Mouse (Mus musculus) cerebellum, postnatal 10 days (tissue): ENCODE data around the gene Tm4sf4.

Experiments used
- DNase-seq, 2 experiments: peaks; one replicate each; pipeline ENCODE4 v3.0.0; 2021; ENCODE audit warnings: mixed read lengths in 2 of 2

The Tm4sf4 gene

DNA sequence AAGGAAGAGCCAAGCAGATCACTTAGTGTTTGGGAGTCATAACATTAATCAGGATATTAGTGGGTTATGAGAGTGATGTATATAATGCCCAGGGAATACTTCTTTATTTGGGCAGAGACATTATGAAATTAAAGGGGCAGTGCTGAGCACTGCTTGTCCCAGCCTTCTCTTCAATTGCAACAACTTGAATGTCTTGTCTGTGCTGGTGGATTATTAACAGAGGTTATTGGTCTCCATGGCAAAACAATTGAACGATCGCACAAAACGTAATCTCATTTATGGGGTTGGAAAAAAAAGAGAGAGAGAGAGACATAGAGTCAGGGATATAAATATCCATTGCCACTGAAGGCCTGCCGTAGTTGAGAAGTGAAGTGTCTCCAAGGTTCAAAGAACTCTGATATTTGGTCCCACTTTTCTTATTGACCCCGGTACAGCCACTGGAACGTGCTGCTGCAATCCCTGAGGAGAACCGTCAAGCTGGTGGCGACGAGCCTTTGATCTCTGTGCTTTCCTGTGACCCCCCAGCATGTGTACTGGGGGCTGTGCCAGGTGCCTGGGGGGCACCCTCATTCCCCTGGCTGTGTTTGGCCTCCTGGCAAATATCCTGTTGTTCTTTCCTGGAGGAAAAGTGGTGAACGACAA, at the start of gene Tm4sf4:
Tm4sf4 (plus strand) TSS at position 226 of the 642 bp plus-strand sequence.
- peak; percentile 7 to 11 for DNase-seq

DNA sequence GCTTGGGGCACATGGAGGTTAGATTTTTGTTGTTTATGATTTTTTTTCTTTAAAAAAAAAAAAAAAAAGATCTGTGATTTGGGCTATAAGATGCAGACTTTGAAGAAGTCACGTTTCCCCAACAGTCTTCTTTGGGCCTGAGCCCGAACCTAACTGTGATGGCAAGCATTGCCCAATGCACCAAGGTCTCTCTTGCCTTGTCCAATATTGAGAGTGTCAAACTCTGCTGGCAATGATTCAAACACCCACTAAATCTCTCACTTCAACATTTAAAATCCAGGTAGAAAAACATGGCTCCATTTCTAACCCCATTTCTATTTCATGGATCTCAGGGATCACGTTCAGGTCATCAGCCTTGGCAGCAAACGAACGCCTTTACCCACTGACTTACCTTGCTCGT, 38.7 kb upstream of the Tm4sf4 start:
- no peak for DNase-seq

DNA sequence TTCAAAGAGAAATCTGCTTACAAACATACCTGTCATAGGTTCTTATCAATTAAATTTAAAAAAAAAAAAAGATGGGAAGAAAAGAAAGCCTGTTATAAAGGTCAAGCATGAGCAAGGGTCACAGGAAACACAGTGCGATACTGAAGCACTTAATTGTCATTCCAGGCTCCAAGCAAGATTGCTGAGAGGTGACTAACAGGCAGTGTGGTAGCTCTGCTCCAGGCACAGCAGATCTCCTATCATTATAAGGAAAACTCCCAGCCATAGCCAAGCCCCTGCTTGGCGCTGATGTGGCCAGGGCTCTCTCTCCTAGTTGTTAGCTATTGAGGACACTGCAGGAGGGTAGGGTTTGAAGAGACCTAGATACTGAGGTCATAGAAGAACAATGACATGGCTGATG, 38.2 kb upstream of the Tm4sf4 start:
- no peak for DNase-seq

DNA sequence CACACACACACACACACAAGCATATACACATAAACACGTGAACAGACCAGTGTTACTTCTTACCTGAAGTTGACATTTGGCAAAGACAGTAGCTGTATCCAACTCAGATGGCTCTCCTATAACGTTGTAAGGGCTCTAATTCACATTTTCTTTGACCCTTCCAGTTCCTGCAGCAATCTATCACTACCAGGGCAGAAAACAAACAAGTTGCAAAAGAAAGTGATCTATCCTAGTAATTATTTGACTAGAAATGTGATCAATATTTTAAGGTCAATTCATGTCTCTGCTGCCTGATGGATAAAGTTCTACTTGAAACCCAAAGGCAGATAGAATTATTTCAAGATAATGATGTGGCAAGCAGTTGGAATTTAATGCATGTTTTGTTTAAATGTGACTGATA, 37.5 kb upstream of the Tm4sf4 start:
- DNase-seq = no peak

DNA sequence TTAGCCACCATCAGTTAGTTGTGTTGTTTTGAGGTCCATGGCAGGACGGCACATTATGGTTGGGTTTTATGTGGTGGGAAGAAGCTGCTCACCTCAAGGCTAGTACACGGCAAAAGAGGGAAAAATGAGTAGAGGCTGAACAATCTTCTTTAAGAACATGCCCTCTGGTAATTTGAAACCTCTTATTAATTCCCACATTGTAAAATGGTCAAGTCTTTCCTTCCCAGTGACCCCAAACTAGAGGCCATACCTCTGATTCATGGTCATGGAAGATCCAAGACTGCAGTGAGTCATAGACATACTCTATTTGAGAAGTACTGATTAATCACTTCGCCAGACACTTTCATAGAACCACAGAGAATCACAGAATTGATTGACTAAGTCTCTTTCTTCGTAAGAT, 13.6 kb upstream of the Tm4sf4 start:
- DNase-seq = no peak

DNA sequence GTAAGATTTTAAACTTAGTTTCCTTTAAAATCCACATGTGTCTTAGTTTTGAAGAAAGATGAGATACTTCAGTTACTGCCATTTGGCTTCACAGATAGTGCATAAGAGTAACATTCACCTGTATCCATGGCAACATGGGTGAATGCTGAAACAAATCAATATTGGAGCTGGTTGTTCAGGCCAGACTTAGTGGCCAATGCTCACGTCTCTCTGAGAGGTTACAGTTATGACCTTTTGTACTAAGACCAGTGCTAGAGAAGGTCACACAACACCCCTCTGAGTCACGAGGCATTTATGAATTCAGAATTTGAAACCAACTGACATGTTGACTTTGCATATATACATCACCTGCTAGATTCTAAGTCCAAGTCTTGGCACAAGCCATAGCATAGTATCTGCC, 4.9 kb upstream of the Tm4sf4 start:
- DNase-seq = no peak

DNA sequence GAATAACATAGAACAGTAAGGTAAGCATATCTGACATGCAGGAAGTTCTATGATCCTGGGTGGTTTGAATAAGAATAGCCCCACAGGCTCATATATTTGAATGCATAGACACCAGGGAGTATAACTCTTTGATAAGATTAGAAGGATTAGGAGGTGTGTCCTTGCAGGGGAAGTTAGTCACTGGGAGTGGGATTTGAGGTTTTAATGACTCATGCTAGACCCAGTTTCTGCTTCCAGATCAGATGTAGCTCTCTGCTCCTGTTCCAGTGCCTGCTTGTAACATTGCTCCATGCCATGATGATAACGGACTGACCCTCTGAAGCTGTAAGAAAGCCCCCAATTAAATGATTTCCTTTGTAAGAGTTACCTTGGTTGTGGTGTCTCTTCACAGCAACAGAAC, 4.5 kb upstream of the Tm4sf4 start:
- no peak for DNase-seq

DNA sequence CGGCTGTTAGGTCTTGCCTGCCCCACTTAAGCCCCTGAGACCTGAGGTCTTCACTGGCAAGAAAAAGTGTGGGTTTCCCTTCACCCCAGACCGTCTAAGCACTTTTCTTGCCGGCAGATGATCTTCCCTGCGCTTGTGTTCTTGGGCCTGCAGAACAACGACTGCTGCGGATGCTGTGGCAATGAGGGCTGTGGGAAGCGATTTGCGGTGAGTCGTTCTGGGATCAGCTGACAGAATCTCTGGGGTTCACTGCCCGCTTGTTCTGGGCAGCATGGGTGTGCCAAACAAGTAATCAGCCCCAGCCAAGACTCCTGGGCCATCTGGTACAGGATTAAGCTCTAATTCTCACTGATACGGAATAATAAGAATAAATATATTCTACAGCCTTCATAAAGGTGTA, 1.2 kb downstream of the Tm4sf4 start:
- peak; percentile 33 to 49 for DNase-seq

DNA sequence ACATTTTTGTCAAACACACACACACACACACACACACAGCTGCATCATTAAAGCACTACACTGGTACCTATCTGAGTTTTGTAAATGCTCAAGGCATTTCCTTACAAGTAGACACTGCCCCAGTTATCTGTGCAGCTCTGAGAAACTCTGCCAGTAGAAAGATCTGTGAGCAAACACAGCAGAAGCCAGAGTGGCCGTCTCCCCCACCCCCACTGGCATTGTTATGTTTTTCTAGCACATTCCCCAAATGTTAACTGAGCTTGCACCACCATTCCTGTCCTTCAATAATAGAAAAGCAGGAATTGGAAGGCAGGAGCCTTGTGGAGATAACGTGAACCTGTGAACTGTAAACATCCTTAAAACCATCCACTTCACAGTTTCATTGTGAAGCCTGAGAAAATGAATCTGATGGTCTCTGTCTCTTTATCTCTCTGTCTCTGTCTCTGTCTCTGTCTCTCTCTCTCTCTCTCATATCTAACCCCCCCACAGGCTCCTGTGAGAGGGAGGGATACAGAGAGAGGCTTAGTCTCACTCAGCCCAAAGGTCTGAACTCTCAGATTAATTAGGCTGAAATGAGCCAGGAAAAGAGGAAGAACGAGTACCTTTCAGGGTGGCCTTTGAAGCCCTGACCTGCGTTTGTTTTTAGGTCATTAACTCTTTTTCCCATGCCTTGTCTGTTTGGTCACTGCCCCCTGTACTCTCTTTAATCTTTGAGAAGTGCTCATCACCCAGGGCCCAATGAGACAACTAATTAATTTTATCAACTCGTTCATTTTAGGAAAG, 3.8 kb downstream of the Tm4sf4 start:
- DNase-seq = no peak

DNA sequence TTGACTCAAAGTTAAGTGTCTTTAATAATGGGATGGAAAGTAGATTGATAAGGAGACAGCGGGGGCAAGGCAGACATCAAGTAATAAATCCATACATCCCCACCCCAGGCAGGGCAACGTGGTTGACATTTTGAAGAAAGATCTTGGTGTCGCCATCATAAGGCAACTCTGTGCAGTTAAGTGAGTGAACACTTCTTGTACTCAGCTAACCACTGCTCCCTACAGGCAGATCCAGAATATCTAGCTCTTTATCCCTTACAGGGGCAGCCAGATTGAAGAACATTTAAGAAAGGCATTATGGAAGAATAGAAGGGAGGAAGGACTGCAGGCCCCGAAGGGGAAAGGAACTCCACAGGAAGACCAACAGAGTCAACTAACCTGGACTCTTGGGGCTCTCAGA, 4.4 kb downstream of the Tm4sf4 start:
- no peak for DNase-seq

DNA sequence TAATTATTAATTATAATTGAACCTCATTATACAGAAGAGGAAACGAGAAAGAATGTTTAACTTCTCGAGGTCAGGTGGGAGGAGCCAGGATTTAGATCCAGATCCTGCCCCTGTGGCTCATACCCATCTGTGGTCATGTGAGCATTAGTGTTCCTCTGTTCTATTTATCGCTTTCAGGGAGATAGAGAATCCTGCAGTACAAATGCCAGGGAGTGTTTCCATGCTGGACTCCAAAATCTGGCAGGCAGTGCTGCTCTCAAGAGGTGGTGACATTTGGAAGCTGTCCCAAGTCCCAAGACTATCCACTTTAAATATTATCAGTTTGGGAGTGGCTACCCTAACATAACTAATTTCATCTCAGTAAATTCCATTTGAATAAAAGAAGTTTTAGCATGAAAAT, 6.6 kb downstream of the Tm4sf4 start:
- DNase-seq = no peak

DNA sequence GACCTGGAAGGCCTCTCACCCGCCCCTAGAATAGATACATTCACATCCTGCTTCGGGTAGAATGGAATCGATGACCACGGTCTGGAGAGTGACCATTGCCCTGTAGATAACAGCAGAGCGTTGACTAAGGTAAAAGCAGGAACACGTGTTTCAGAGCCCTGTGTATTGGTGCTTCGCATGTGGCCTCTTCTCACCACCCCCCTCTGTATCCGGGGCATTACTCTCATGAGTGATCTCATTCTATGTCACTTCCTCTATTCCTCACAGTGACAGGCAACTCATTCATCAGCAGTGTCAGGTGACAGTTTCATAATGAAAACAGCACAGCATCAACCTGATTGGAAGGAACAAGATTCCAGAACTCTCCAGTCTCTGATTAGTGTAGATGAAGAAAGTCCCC, 10.2 kb downstream of the Tm4sf4 start:
- DNase-seq = no peak

DNA sequence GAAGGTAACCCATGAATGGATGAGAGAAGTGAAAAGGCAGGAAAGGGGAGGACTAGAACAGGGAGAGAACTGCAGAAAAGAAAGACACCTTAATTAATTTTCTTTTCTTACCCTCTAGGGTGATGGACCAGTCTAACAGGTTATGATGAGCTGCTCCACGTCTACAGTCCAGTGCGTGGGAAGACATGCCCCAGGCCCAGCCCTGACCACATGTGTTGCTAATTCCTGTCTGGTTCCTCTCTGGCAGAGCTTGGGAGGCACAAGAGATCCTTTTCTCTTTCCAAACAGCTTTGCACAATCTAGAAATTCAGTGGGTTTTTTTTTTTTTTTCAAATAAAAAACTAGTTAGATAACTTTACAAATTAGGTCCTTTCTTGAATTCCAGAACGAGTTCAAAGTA, 15.8 kb downstream of the Tm4sf4 start:
- no peak for DNase-seq

DNA sequence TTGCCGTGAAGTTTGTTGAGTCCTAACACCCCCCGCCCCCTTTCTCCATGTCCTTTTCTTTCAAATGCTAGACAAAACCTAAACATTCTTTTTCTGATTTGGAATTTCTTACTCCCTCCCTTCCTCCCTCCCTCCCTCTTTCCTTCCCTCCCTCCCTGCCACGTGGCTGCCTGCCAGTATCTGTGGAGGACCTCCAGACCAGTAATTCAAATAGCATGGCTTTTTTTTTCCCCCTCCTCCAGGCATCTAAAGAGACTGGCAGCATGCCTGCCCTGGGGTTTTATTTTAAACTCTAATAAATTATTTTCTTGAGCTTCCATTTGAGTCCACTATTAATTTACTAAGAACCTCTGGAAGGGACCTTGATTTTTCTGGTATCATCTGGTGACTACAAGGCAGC, 20.6 kb downstream of the Tm4sf4 start:
- peak; percentile 29 to 69 for DNase-seq

DNA sequence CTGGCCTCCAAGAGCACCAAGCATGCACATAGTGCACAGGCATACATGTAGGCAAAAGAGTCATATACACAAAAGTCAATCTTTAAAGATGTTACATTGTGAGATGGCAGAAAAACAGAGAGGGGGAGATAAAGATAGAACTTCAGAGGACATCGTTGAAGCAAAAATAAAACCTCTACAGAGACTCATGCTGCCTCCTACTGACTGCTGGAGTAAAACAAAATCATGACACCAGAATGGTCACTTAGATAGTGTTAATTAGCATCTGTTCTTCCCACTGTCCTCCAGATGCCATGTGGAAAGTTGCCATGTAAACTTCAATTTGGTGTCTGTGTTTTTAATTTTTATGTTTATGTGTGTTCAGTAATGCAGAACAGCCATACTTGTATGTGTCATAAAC, 22.8 kb downstream of the Tm4sf4 start:
- DNase-seq = peak; percentile 6 to 27

DNA sequence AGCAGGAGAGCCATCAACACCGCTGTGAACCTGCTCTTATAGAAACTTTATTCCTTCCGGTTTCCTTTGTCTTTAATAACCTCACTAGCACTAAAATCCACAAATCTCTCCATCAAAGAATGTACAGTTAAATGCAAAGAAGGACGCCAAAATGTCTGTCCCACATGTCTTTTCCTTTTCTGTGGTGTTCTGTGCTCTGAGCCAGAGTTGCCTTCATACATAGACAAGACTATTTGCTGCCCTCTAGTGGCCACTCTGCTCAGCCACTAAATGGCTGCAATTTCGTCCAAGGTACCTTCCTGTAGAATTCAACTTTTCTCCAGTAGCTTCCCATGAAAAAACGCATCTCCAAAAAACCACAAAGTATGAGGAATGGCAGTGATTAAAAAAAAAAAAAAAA, 23.3 kb downstream of the Tm4sf4 start:
- peak; percentile 88 to 94 for DNase-seq

DNA sequence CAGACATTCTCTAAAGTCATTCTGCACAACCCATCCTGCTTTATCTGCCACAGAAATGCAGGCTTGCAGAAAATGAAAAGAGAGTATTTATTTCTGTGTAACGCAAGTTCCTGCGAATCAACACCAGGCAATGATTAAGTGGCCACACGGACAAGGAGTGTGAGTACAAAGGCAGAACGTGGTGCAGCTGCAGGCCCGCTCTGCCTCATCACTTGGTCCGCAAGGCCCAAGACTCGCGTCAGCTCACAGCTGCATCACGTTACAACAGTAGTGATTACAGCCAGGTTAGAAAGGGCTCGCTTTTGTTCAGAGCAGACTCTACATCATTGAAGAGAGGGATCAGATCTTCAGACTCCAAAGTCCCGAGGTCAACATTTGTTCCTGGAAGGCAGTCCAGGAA, 33.5 kb downstream of the Tm4sf4 start:
- DNase-seq = no peak

DNA sequence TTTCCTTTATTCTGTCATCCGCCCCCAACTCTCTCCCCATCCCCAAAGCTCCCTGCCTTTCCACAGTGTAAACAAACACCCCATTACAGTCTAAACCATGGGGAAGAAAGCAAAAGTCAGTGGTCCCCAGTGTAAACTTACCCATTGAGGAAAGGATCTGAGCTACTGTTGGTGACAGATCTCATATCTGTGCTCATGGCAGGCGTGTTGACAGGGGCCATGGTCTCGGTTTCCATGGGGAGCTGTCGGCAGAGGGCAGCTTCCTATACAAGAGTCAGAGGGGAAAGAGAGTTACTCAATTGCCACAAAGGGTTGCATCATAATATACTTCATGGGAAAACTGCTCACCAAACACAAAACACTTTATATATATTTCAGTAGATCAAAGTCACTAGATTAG, 38.2 kb downstream of the Tm4sf4 start:
- no peak for DNase-seq

DNA sequence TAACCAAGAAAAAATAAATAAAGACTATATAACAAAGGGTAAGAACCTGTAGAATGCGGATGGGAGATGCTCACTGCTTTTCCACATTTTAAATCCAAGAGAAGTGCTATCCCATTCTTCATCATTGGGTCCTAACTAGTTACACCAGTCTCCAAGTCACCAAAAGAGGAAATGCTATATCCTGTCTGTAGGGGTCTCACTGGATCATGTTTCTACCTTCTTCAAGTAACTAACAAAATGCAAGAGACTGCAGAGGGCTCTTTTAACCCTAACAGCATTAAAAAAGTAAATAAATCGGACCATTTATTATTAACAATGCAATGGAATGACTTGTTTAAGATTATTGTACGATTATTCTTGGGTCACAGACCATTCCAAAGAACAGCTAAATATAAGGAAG, 41.2 kb downstream of the Tm4sf4 start:
- peak in 1 of 2 experiments; percentile 38 for DNase-seq

DNA sequence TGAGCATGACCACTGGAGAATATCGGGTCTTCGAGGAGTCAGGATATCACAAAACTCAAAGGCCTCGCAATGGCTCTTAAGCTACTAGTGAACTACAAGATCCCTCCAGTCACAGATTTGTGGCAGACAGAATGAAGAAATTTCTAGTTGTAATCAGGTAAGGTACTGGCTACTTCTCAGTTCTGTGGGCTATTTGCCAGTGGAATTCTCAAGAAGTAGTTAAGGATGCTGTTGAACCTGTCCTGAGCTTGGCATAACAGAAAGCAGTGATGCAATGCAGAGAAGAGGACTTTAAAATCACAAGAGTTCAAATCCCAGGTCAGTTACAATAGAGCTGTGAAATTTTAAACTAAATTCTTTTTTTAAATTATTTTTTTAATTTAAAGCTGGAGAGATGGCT, 44.2 kb downstream of the Tm4sf4 start:
- DNase-seq = no peak

DNA sequence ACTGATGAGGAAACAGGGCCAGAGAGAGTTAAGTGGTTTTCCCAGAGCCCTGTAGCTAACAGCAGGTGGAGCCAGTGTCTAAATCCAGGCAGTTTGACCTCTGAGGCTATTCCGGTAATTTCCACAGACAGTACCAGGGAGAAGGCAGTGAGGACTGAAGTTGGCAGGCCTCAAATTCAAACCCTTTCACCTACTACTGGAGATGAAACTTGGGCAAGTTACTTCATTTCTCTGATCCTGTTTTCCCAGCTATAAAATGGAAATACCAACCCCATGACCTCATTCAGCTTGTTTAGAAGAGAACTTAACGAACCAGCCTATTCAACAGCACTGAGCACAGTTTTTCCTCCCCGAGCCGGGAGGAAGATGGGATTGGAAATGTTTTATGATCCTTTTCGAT, 45.2 kb downstream of the Tm4sf4 start:
- DNase-seq = peak; percentile 55 to 56

DNA sequence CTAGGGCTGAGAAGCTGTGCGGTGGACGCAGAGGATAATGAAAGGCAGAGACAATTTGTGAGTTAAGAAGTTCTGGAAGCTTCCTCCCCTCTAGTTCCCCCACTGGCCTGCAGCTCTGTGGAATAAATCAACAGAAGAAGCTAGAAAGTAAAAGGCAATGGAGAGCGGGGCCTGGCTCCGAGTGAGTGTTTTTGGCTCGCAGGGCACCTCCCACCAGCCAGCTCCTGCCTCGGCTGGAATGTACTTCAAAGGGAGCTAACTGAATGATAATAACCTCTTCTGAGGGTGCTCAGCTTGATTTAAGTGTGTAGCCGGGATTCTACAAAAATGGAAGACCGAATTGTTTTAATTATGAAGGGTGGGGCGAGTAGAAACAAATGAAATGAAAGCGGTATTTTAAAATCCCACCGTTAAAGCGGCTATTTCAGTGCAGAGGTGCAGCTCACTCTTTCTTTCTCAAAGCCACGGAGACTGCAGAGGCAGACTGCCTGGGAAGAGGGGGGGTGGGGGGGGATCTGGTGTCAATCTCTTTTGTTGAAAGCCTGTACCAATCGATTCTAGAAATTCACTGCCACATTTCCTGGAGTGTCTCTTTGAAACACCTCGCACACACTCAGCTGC, 46.0 kb downstream of the Tm4sf4 start:
- DNase-seq = peak; percentile 42 to 64

DNA sequence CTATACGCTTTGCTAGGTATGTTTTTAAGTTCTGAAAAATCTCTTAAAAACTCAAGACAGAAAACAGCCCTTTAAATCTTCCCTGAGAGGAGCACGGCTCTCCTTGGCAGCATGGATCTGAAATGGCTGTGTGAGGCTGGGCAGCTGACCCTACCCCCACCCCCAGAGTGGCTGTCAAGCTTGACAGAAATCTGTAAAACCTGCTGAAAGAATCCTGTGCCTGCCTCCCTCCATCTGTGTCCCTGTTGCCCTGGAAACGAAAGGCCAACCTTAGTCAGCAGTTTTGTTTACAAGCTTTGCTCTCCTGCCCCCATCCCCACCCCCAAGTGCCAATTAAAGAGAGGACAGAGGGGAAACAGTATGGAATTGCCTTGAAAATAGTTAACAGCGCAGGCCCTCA, 47.3 kb downstream of the Tm4sf4 start:
- DNase-seq = peak; percentile 38

DNA sequence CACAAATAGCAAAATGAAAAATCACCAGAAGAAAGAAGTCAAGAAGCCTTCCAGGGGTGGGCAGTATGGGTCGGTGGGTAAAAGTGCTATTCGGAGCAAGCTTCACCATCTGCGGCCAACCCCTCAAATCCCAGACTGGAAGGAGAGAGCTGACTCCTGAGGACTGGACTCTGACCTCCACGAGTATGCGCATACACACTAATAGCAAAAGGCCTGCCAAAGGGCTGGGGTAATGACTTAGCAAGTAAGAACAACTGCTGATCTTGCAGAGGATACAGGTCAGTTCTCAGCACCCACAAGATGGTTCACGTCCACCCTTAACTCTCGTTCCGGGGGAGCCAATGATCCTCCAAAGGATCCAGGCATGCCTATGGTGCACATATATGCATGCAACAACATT, 49.3 kb downstream of the Tm4sf4 start:
- no peak for DNase-seq
